Mouse (Mus musculus) thymus, adult 2 months (tissue): ENCODE results near the gene Vps29.

Source experiments
- CTCF ChIP-seq: fragments of 200-500 bp; IDR thresholded peaks from 2 replicates; pipeline ENCODE4 v1.5.1; 2012; ENCODE audit warnings: mild to moderate bottlenecking, control low read depth, low read length, moderate library complexity, borderline replicate concordance; ENCODE audit not compliant: control insufficient read depth, poor library complexity, insufficient read depth; ENCODE audit errors: extremely low read depth
- POLR2A ChIP-seq: fragments of 200-500 bp; IDR thresholded peaks from 2 replicates; pipeline ENCODE4 v1.6.1; 2012; ENCODE audit warnings: mild to moderate bottlenecking, low read length, control low read depth, moderate library complexity; ENCODE audit not compliant: control insufficient read depth, poor library complexity, insufficient read depth; ENCODE audit errors: extremely low read depth

GRCm38 (mm10) chr5:122345777-122346176, 8.4 kb upstream of the Vps29 start:
- TF ChIP-seq CTCF (no peak), POLR2A (no peak)
